Mouse (Mus musculus): Measurements from ENCODE around the gene Ppp1r17. TPM values are rescaled to one million over a fixed set of nuclear protein-coding genes. Genes with fewer than 3 reads are reported as not detected.

Ppp1r17 gene
- total RNA-seq (2021): 1 to 10 TPM; 2.9 to 3.3 TPM
- 0.35 and 0.57 TPM in 2 replicates for polyA plus RNA-seq (2012; rRNA removed)
- long read RNA-seq, partial matches to known transcripts: 0 of 2 reads
- long read RNA-seq, other reads (novel, unspliced or antisense): 1 of 2 reads

- no peak for DNase-seq
Observed at GRCm38 (mm10) chr6:56017291-56017994, at the start of gene Ppp1r17. Gene Ppp1r17 (plus strand): TSS chr6:56017497.

GRCm38 (mm10) chr6:55972998-55973397 is 44.3 kb upstream of the Ppp1r17 start:
- DNase-seq: peak; percentile 10

- peak; percentile 43 for DNase-seq
Observed at GRCm38 (mm10) chr6:55979766-55980165, 37.5 kb upstream of the Ppp1r17 start.

GRCm38 (mm10) chr6:56008711-56009110 is 8.6 kb upstream of the Ppp1r17 start:
- no peak for DNase-seq

- no peak for DNase-seq
Observed at GRCm38 (mm10) chr6:56012384-56012783, 4.9 kb upstream of the Ppp1r17 start.

GRCm38 (mm10) chr6:56019632-56020031 is 2.3 kb downstream of the Ppp1r17 start:
- DNase-seq: no peak

- DNase-seq: no peak
Observed at GRCm38 (mm10) chr6:56025533-56025932, 8.2 kb downstream of the Ppp1r17 start.

GRCm38 (mm10) chr6:56027318-56027717 is 10.0 kb downstream of the Ppp1r17 start:
- no peak for DNase-seq

GRCm38 (mm10) chr6:56027966-56028365 is 10.7 kb downstream of the Ppp1r17 start:
- DNase-seq: no peak

GRCm38 (mm10) chr6:56029986-56030385 is 12.7 kb downstream of the Ppp1r17 start:
- DNase-seq: no peak

- DNase-seq: no peak
Observed at GRCm38 (mm10) chr6:56032231-56032630, 14.9 kb downstream of the Ppp1r17 start.

GRCm38 (mm10) chr6:56035054-56035453 is 17.8 kb downstream of the Ppp1r17 start:
- DNase-seq: no peak

- no peak for DNase-seq
Observed at GRCm38 (mm10) chr6:56039476-56040055, 22.3 kb downstream of the Ppp1r17 start.

- DNase-seq: no peak
Observed at GRCm38 (mm10) chr6:56044270-56044669, 27.0 kb downstream of the Ppp1r17 start.

GRCm38 (mm10) chr6:56044716-56045115 is 27.4 kb downstream of the Ppp1r17 start:
- no peak for DNase-seq

- no peak for DNase-seq
Observed at GRCm38 (mm10) chr6:56048580-56048979, 31.3 kb downstream of the Ppp1r17 start.

GRCm38 (mm10) chr6:56049104-56049503 is 31.8 kb downstream of the Ppp1r17 start:
- DNase-seq: peak; percentile 7

- DNase-seq: no peak
Observed at GRCm38 (mm10) chr6:56063736-56064135, 46.4 kb downstream of the Ppp1r17 start.

- DNase-seq: peak; percentile 37
Observed at GRCm38 (mm10) chr6:56066632-56067282, 49.5 kb downstream of the Ppp1r17 start.

- DNase-seq: no peak
Observed at GRCm38 (mm10) chr6:56068516-56068915, 51.2 kb downstream of the Ppp1r17 start.

GRCm38 (mm10) chr6:56076378-56076805 is 59.1 kb downstream of the Ppp1r17 start:
- DNase-seq: no peak

Measured in adrenal gland, adult 2 months (tissue).